Mouse (Mus musculus): ENCODE data around the gene Plch2.
"Not testable (repeated sequence)": the region's sequence is repeated elsewhere in the genome, so short reads cannot be mapped to it uniquely, and the experiment has no call there.

Gene Plch2

DNA sequence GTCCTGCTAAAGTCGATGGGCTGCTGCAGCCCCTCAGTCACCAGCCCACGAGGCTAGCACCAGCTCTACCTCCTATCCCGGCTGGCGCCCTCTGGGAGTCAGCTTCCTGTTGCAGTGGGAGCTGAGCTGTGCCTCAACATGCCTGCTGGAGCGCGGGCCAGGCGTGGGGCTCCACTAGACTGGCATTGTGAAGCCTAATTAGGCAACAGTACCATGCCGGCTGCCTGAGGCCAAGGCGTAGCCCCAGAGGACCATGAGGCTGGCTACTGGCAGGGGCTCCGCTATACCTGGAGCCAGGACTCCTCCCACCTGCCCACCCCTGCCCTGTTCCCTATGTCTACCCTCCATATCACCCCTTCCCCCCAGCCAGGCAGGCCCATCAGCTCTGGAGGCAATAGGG, at the start of gene Plch2:
Gene Plch2, minus strand, starts transcription at position 61 of the 400 bp plus-strand sequence.
- DNase-seq (ENCODE audit: low spot score in 2 of 2), result no peak

DNA sequence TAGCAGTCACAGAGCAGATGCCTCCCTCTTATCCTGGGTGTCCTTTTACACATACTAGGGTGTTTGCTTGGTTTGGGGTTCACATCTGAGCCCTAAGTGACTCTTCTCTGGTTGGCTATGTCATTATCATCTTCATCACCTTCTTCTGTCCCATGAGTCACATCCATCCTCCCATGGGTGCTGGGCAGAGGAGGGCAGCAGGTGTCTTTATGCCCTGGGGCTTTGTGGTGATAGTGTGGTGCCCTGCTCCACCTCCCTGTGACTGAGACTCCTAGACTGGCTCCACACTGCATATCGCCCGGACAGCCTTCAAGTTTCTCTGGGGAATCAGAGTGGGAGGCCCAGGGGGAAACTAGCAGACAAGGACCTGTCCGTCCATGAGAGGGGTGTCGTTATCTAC, 42.0 kb upstream of the Plch2 start:
- DNase-seq (ENCODE audit: low spot score in 2 of 2), result no peak

DNA sequence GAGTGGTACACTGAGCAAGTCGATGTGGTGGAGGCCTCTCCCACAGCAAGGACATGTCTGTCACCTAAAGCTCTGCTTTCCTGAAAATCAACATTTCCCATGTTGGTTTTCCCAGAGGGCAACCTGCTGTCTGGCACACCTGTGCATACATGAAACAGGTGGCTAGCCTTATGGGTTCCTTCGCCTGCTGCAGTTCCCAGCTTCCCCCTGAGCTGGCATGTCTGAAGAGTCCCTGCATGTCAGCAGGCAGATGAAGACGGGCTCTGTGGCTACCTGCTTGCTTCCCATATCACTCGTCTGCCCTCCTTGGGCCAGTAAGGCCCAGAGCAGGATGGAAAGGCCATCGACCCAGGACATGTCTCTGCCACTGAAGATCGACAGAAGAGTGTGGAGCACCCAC, 40.9 kb upstream of the Plch2 start:
- no peak for DNase-seq (ENCODE audit: low spot score in 2 of 2)

DNA sequence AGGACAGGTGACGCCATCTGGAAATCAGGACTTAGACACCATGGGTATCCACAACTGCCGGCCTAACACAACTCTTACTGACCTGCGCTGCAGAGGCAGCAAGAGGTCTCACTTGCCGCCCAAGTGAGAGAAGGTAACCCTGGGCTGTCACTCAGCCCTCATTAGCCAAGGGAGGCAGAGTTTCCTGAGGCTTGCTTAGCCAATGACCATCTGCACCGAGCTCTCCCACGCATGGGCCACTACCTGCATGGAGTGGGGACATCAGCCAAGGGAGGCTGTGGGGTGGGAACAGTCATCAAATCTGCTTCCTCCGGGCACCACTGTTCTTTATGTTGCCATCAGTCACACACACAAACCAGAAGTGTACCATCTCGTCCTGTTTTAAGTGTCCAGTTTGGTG, 39.4 kb upstream of the Plch2 start:
- DNase-seq (ENCODE audit: low spot score in 2 of 2), result no peak

DNA sequence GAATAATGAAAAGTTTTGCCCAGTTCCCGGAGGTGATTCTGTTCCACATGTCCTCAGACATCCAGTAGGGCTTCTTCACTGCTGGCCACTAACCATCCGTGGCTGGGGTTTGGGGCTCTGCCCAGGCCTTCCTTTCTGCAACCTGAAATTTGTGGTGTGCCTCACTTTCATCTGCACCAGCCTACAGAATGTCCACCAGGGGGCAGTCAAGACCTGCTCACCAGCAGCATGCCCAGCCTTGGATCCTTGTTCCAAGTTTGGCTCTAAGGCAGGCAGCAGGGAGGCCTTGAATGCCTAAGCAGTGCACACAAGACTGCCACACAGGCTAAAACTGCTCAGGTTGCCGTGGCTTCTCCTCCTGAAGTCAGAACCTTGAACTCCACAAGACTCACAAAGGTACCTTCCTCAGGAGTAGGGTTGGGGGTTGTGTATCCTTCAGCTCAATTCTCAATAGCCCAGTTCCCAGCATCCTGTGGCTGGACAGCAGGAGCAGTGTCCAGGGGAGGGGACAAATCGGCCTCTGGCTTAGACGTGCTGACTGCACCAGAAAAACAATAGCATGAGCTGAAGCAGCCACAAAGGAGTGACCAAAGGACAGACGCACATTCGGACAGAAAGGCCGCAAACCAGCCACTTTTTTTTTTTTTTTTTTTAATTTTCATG, 38.8 kb upstream of the Plch2 start:
- DNase-seq (ENCODE audit: low spot score in 2 of 2), result peak; percentile 76 to 86

DNA sequence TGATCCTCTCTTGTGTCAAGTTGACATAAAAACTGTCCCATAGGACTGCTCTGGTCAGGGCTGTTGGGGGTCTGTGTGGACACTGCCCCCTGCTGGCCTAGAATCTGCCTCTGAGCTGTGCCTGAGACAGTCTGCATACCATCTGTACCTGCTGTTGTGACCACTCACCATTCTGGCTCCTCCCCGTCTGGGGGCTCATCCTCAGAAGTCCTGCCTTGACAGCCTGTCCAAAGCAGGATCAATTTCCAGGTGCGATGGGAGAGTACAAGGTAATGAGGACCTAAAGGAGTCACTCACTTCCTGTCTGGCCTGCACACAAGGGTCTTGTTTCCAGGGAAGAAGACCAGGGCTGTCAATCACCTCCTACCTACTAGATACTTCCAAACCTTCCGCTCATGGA, 38.0 kb upstream of the Plch2 start:
- DNase-seq (ENCODE audit: low spot score in 2 of 2), result no peak

DNA sequence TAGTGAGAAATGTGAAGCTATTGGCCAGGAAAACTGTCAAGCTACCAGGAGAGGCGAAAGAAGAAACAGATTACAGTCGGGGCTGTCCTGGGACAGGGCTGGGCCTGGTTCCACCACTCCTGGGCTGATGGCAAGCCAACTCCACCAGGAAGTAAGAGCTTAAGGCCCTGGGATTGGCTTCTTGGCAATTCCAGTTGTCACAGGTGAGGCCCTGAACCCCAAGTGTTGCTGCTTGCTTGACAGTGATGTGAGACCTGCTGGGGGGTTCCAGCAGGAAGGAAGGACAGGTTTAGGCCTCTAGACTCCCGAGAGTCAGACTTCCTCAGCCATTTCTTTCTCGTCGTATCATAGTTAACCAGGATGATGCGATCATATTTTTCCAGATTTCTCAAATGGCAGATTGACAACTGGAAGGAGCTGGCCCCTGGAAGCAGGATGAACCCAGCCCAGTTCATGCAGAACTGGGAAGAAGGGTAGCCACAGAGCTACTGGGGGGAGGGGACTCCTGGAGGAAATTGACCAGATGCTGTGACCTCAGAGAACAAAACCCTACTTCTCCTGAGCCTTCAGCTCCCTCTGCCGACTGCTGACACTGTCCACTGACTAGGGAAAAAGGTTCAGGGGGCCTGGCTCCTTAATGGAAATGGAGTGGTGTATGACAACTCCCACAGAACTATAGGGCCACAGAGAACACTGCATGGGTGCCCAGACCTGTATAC, 37.0 kb upstream of the Plch2 start:
- no peak for DNase-seq (ENCODE audit: low spot score in 2 of 2)

DNA sequence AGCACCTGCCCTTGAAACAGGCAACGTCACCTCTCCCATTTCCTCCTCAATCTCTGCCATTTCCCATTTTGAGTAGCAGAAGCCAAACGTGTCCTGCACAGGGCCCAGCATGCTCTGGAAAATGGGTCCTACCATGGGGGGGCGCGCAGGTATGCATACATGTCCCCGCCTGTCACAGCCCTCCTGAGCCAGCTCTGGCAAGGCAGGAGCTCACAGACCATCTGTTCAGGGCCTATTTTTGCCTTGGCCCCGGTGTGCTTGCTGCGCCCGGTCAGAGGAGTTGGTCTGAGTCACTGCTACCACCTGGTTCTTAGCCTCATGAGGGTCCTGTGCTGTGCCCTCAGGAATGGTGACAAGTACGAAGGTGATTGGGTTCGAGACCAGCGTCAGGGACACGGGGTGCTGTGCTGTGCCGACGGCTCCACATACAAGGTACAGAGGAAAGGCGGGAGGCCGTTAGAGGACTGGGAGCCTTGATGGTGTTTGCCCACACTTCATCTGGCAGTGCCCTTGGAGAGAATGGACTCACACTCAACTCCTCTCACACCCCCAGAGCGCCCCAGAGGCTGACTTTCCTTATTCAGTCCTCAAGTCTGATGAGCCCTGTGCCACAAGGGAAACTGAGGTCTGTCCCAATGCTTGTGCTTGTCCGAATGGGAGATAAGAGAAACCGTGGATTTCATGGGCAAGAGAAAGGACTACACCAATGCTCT, 36.3 kb upstream of the Plch2 start:
- no peak for DNase-seq (ENCODE audit: low spot score in 2 of 2)

DNA sequence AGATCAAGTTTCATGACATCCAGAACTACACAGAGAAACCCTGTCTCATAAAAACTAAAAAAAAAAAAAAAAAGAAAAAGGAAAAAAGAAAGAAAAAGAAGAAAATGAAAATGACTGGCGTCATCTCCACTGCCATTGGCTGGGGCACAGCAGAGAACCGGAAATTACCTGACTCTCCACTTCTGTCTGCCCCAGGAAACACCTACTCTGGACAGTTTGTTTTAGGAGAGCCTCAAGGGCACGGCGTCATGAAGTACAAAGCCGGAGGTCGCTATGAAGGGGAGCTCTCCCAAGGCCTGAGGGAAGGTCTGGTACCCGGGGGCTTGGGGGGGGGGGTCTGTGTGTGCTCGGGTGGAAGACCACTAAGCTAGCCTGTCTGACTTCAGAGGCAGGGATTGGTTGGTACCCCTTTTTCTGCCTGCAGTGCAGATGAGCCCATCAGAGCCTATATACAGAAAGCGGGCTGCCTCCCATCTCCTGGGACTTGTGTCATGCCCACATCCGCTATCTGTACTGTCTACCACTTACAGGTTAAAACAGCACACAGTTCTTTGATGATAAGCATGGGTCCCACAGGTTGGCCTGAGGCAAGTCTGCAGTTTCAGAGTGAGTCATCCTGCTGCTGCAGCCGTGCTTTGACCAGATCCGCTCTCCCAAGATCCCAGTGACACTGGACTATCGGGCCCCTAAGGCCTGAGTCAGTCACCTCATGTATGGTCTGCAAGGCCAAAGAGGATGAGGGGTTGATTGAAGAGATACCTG, 34.3 kb upstream of the Plch2 start:
- DNase-seq (ENCODE audit: low spot score in 2 of 2), result no peak

DNA sequence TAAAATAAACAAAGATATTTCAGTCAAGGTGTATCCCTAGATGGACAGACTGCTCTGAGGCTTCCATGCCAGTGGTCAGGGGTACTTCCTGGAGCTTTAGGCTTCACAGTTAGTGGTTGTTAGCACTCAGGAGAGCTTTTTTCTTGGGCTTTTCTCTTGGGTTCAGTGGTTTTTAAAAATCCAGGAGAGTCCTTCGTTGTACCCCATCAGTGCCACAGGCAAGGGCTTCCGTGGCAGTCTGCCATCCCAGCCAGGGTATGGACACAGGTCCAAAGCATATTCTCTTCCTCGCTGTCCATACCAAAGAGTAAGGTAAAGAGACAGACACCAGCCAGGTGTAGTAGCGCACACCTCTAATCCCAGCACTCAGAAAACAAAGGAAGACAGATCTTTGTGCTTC, 33.6 kb upstream of the Plch2 start:
- DNase-seq (ENCODE audit: low spot score in 2 of 2), result no peak

DNA sequence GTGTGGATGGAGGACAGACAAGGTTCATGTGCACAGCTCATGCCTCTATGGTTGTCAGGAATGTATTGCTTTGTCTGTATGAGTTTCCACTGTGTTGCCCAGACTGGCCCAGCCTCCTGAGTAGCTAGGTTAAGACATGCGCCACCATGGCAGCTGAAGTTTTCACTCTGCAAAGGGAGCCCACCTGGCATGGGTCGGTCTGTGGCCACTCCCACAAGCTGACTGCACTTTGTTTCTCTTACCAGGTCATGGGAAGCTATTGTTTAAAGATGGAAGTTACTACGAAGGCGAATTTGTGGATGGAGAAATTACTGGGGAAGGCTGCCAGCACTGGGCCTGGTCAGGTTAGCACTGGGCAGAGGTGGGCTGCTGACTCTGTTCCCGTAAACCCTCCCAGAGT, 32.7 kb upstream of the Plch2 start:
- DNase-seq (ENCODE audit: low spot score in 2 of 2), result no peak

DNA sequence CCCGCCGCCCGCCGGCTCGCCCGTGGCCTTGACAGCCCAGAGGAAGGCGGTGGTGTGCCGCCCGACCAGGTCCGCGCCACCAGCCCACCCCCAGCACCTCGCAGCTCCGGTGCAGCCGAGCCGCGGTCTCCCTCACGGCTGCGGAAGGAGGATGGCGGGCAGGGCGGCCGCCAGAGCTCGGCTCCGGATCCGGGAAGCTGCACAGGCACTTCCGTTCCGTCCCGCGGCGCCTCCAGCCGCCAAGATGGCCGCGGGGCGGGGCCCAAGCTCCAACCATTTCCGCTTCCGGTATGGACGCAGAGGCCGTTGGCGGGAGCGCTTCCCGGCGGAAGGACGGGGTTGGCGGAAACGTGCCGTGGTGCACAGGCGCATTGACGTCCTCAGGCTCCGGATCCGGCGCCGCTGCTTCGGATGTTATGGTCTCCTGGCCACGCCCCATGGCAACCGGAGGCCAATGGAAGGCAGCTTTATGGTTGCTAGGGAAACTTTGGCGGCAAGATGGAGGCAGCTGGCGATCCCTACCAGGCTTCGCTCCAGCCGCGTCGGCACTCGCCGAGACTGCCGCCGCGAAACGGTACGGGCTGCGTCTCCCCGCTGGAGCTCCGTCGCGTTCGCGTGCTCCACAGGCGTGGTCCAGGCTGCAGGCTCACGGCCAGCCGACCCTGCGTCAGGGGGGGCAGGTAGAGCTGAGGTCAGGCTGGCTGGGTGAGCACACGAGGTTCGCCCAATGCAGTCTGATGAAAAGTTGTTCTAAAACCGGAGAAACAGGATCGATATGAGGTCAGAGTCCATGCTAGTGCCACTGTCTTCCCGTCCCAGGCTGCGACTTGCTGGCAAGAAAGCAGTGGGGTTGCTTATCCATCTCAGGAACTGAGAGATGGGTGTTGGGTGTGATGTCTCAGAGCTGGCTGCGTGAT, 29.8 kb upstream of the Plch2 start, which contains the start of the genes Rer1 and Morn1:
Gene Rer1, minus strand, starts transcription at position 275 of the 917 bp plus-strand sequence.
Gene Morn1, plus strand, starts transcription at position 470 of the 917 bp plus-strand sequence.
- DNase-seq (ENCODE audit: low spot score in 2 of 2), result peak; percentile 100

DNA sequence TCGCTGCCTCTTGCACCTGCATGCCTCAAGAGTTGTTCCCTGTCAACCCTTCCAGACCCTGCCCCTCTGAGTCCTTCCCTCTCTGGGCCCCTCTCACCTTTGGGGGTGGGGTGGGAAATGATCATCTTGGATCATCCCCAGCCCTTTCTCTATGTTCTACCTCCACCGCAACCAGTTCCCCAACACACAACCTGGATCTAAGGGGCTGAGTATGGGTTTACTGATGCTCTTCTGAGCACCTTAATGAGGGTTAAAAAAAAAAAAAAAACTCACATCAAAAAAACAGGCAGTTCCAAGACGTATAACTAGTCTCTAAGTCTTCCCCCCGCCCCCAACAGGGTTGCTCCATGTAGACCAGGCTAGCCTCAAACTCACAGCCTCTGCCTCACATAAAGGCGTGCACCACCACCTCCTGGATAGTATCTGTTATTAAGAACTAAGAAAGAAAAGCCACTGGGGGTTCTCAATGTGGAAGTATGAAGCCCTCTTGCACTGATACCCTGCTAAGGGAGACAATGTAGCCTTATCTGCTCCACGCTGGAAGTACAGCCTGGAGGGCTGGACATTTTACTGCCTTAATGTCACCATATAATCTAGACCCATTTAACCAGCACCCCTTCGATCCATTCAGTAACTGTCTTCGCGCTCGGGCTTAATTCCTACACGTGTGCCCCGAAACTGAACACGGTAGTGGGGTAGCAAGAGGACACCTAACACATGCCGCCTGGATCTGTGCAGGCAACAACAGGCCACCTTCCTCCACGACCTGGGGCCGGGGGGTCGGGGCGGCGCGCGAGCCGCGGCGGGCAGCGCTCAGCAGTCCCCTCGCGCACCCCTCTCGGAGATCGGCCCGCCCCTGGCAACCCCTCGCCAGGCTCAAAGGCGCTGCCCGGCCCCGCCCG, 28.9 kb upstream of the Plch2 start:
- DNase-seq (ENCODE audit: low spot score in 2 of 2), result no peak

DNA sequence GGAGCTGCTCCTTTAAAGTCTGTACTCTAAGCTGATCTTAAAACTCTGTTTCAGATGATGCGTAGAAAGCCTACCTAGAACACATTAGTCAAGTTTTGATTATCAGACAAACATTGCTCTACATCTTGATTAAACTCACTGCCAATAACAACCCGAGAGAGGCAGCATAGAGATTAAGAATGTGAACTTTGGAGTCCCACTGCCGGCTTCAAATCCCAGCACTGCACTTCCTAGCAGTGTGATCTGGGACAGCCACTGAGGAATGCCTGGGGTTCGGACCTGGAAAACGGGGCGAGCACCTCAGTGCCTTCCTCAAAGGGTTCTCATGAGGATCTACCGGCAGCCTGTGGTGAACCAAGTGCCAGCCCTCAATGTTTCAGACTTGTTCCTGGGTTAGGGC, 27.8 kb upstream of the Plch2 start:
- no peak for DNase-seq (ENCODE audit: low spot score in 2 of 2)

DNA sequence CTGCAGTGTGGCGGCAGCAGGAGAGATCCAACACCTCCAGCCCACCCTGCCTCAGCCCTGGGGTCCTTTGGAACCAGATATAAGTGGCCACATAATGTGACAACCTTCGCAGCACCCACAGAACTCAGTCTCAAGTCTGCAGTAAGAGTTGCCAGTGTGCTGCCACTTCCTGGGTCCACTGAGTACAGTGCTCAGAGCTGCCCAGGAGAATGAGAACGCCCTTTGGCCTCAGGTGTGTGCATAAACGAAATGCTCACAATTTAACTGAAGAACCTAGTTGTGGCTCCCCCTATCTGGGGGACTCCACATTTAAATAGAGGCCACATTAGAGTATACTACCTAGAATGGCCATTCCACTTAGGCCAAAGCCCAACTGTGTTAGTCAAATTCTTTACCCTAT, 27.0 kb upstream of the Plch2 start:
- DNase-seq (ENCODE audit: low spot score in 2 of 2), result no peak

DNA sequence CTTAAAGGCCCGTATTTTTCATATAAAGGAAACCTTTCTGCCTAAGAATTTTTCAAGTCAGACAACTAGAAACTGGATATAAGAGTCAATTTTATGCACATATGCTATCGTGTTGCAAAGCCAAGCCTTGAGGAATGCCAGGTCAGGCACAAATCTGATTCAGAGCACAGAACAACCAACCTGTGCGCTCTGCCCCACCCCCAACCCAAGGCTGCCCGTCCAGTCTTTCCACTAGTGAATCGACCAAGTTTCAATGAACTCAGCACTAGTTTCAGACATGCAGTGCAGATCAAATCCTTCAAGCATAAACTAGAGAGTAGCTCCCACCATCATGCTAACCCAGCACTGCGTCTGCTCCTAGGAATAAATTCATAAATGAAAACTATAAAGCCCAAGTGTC, 23.1 kb upstream of the Plch2 start:
- no peak for DNase-seq (ENCODE audit: low spot score in 2 of 2)

DNA sequence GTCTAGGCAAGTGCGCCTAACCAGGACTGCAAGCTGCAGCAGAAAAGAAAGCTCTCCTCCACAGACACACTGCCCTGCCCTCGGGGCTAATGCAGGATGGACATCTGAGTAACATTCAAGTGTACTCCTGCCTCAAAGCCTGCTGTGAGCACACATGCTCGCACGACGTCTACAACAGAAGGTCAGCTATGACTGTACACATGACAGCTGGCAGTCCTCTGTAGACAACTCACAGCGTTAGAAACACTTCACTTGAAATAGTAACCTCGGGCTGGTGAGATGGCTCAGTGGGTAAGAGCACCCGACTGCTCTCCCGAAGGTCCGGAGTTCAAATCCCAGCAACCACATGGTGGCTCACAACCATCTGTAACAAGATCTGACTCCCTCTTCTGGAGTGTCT, 22.2 kb upstream of the Plch2 start:
- DNase-seq (ENCODE audit: low spot score in 2 of 2), result not testable (repeated sequence)

DNA sequence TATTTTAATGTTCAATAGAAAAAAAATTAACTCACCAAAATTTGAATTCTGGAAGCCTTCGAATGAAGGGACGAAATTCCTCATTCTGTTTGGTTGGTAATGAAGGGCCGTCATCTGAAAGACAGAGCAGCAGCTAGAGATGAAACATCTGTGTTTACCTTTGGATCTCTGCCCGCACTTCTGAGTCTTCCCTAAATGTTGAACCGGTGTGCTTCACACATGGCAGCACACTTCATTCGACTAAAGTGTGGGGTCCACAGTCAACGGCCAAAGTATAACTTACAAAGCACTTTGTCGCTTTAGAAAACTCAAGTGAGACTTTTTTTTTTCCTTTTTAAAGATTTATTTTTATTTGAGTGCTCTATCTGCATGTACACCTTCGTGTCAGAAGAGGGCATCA, 20.1 kb upstream of the Plch2 start:
- no peak for DNase-seq (ENCODE audit: low spot score in 2 of 2)

DNA sequence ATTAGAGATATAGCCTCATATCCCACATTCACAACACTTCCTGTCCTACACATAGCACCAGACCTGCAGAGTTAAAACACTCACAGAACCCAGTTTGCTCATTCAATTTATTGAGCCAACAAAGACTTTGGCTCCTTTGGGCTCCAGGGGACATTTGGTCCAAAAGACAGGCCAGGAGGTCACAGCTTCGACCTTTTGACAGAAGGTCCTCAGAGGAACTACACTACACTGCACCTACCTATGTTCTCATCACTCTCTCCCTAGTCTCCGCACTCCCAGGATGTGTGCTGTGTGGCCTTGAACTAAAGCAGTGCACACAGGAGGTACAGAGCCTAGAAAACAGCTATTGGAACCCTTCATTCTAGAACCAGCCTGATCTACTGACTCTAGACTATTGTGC, 19.2 kb upstream of the Plch2 start:
- DNase-seq (ENCODE audit: low spot score in 2 of 2), result no peak

DNA sequence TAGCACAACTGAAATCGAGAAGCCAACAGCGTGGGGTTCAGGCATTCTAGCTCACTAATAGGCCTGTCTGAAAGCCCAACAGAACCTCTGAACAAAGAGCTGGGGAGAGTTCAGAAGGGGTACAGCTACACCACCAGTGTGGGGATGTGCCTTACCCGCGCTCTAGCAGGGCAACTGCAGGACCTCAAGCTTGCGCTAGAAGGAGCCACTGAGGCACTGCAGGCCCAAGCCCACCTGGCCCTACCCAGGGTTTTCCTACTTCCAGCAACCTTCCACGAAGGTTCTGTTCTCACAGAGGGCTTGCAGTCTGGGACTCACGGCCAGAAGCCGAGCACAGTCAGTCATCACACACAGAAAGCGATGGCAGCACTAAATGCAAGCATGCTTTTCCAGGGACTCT, 18.6 kb upstream of the Plch2 start:
- DNase-seq (ENCODE audit: low spot score in 2 of 2), result no peak

All from frontal cortex, postnatal 25 days (tissue).